Mouse (Mus musculus): ENCODE measurements around the gene 1700088E04Rik. TPM values are rescaled to one million over a fixed set of nuclear protein-coding genes. Genes with fewer than 3 reads are reported as not detected.
A peak's percentile ranks its signal among the peaks of the same experiment; 100 is the strongest.

1700088E04Rik gene
- polyA plus RNA-seq, 1 experiment from 2014 or later = 8.1 TPM

DNA sequence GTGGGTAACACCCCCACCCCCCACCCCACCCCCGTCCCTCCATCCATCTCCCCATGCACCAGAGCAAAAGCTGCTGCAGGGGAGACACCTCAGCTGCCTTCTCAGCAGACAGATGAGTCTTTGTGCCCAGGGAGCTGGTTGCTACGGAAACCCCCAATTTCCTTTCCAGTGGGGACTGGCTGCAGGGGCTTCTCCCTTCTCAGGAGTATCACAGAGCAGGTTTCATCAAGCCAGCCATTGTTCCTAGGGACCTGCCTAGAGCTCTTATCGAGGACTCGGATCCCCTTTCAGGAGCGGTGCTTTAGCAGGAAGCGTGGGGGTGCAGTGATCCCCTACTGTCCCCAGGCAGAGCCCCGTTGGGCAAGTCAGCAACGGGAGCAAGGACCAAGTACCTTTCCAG, 10.8 kb upstream of the 1700088E04Rik start:
- ATAC-seq (replicated peaks; ENCODE audit: insufficient number of reproducible peaks, insufficient read depth, low FRiP score, low read depth) = no peak
- 75% methylated on average over 8 of the region's 8 CpGs for WGBS
- Histone ChIP-seq H3K9ac (no peak overlapping the region), H3K9me3 (replicated peaks) (no peaks in the 10 kb centered on the region), H3K27ac (no peak overlapping the region), H3K4me3 (no peak overlapping the region), H3K4me2 (no peak overlapping the region), H3K36me3 (peaks cover 40% of the 10 kb centered on the region), H3K27me3 (peaks cover 8% of the 10 kb centered on the region), H3K4me1 (replicated peaks) (peaks cover 11% of the 10 kb centered on the region)

DNA sequence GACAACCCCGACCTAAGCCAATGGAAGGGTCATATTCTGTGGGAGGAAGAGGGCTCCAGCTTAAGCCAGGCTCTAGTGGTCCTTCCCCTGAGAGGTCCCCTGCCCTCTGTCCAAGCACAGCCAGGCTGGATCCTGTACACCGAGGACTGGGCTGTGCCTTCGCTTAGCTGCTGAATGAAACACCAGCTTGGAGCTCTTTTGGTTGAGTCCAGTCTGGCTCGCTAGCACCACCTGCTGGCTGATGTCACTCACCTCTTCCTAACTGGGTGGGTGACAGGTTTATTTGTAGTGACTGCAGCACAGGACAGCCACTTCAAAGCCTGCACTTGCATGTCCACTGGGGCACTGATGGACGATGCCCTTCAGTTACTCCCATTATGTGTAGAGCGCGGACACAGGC, 7.5 kb upstream of the 1700088E04Rik start:
- Histone ChIP-seq H3K27me3 (no peaks in the 10 kb centered on the region), H3K9me3 (replicated peaks) (no peaks in the 10 kb centered on the region), H3K4me2 (no peak overlapping the region), H3K4me3 (no peak overlapping the region), H3K4me1 (replicated peaks) (peaks cover 2% of the 10 kb centered on the region; the same call in 1 of the 2 replicates), H3K36me3 (peaks cover 65% of the 10 kb centered on the region), H3K27ac (no peak overlapping the region), H3K9ac (no peak overlapping the region)
- 0 out of 2 replicates have a peak, but pooled peaks have one; percentile 45 for ATAC-seq (replicated peaks; ENCODE audit: insufficient number of reproducible peaks, insufficient read depth, low FRiP score, low read depth)
- 51% methylated on average over 7 of the region's 7 CpGs for WGBS

DNA sequence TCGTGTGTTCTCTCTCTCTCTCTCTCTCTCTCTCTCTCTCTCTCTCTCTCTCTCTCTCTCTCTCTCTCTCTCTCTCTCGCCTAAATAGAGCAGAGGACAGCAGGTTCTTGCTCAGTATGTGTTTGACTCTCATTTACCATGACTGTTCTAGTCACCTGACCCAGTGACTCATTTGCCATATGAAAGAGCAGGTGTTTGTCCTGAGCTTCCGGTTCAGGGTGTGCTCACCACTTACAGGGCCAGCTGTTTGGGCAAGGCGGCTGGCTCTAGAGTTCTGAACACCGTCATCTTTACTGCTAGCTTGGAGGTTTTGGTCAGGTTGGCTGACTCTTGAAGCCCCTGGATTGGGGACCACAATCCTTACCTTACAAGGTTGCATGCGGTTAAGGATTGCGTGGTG, 4.5 kb upstream of the 1700088E04Rik start:
- no peak overlapping the region for H3K9ac ChIP-seq
- peaks cover 20% of the 10 kb centered on the region for H3K4me1 ChIP-seq (replicated peaks)
- H3K27me3 ChIP-seq = no peaks in the 10 kb centered on the region
- 86% methylated on average over 7 of the region's 7 CpGs for WGBS
- no peaks in the 10 kb centered on the region for H3K9me3 ChIP-seq (replicated peaks)
- no peak overlapping the region for H3K27ac ChIP-seq
- H3K4me3 ChIP-seq = no peak overlapping the region
- ATAC-seq (replicated peaks; ENCODE audit: insufficient number of reproducible peaks, insufficient read depth, low FRiP score, low read depth) = no peak
- no peak overlapping the region for H3K4me2 ChIP-seq
- H3K36me3 ChIP-seq = peaks cover 50% of the 10 kb centered on the region

DNA sequence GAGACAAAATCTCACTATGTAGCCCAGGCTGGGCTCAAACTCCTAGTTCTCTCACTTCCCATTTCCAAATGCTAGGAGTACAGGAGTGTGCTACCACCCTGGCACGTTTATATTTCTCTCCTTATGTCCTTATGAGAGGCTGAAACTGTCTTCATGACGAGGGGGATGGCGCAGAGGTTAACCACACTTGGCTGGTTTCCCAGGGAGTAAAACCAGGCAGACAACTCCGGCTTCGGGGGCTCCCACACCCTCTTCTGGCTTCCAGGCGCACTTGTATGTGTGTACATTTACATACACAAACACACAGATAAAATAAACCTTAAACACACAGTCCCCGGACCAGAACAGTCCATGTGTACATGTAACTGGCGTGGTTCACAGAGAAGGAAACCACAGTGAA, 3.0 kb upstream of the 1700088E04Rik start:
- no peaks in the 10 kb centered on the region for H3K9me3 ChIP-seq (replicated peaks)
- H3K4me1 ChIP-seq (replicated peaks) = peaks cover 22% of the 10 kb centered on the region
- peaks cover 39% of the 10 kb centered on the region for H3K36me3 ChIP-seq
- no peak overlapping the region for H3K4me2 ChIP-seq
- no peaks in the 10 kb centered on the region for H3K27me3 ChIP-seq
- no peak overlapping the region for H3K9ac ChIP-seq
- no peak for ATAC-seq (replicated peaks; ENCODE audit: insufficient number of reproducible peaks, insufficient read depth, low FRiP score, low read depth)
- 60% methylated on average over 8 of the region's 8 CpGs for WGBS
- H3K4me3 ChIP-seq = no peak overlapping the region
- H3K27ac ChIP-seq = no peak overlapping the region

DNA sequence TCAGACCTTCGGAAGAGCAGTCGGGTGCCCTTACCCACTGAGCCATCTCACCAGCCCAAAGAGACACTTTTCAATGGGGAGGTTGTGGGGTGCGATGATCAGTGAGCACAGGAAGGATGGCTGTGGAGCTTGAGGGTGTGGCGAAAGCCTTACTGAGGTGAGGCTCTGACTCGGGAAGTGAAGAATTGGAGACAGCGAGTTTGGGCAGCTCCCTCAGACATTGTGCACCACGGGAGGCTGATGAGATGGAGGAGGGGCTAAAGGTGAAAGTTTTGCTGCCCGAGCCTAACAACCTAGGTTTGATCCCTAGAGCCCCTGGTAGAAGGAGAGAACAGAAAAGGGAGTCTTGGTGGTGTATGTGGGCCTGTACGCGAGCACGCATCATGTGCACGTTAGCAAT, 2.3 kb upstream of the 1700088E04Rik start:
- H3K4me3 ChIP-seq = no peak overlapping the region
- WGBS = 87% methylated on average over 12 of the region's 12 CpGs
- no peak overlapping the region for H3K9ac ChIP-seq

DNA sequence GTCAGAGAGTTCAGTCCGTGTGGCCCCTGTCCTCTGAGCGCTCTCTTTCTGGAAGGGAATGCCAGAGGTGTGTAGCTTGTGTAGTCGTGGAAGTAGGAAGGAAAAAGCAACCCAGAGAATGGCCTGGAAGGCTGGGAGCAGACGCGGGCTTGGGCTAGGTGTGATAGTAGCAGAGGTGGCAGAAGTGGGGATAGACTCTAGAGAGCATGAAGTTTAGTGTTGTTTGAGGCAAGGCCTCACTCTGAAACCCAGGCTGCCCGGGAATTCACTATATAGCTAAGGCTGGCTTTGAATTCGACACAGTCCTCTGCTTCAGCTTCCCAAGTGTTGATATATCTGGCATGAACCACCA, 489 bp upstream of the 1700088E04Rik start:
- H3K9ac ChIP-seq = peak overlapping the region; percentile 84
- WGBS = 2% methylated on average over 7 of the region's 7 CpGs
- H3K36me3 ChIP-seq = peaks cover 21% of the 10 kb centered on the region
- H3K27me3 ChIP-seq = no peaks in the 10 kb centered on the region
- peak overlapping the region; percentile 84 for H3K4me3 ChIP-seq
- H3K4me1 ChIP-seq (replicated peaks) = peaks cover 23% of the 10 kb centered on the region
- no peaks in the 10 kb centered on the region for H3K9me3 ChIP-seq (replicated peaks)
- ATAC-seq (replicated peaks; ENCODE audit: insufficient number of reproducible peaks, insufficient read depth, low FRiP score, low read depth) = no peak
- peak overlapping the region; percentile 93 for H3K4me2 ChIP-seq
- H3K27ac ChIP-seq = peak overlapping the region; percentile 52

More for the DNA sequence above, 2.3 kb upstream of the 1700088E04Rik start:
- Histone ChIP-seq H3K4me1 (replicated peaks) (peaks cover 20% of the 10 kb centered on the region), H3K4me2 (no peak overlapping the region), H3K9me3 (replicated peaks) (no peaks in the 10 kb centered on the region), H3K27me3 (no peaks in the 10 kb centered on the region), H3K36me3 (peaks cover 37% of the 10 kb centered on the region), H3K27ac (no peak overlapping the region)
- no peak for ATAC-seq (replicated peaks; ENCODE audit: insufficient number of reproducible peaks, insufficient read depth, low FRiP score, low read depth)

DNA sequence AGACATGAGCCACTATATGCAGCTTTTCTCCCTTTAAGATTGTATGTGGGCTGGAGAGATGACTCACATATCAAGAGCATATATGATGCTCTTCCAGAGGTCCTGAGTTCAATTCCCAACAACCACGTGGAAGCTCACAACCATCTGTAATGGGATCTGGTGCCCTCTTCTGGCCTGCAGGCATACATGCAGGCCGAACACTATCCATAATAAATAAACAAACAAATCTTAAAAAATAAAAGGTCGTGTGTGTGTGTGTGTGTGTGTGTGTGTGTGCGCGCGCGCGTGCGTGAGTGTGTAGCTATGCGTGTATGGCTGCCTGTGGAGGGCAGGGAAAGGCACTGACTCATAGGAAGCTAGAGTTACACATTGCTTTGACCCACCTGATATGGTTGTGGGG, 1.4 kb downstream of the 1700088E04Rik start:
- H3K9ac ChIP-seq = no peak overlapping the region
- no peak overlapping the region for H3K4me3 ChIP-seq
- H3K9me3 ChIP-seq (replicated peaks) = no peaks in the 10 kb centered on the region
- peaks cover 23% of the 10 kb centered on the region for H3K4me1 ChIP-seq (replicated peaks)
- H3K27ac ChIP-seq = no peak overlapping the region
- no peak for ATAC-seq (replicated peaks; ENCODE audit: insufficient number of reproducible peaks, insufficient read depth, low FRiP score, low read depth)
- 54% methylated on average over 10 of the region's 10 CpGs for WGBS
- no peak overlapping the region for H3K4me2 ChIP-seq
- H3K27me3 ChIP-seq = no peaks in the 10 kb centered on the region
- H3K36me3 ChIP-seq = peaks cover 6% of the 10 kb centered on the region

DNA sequence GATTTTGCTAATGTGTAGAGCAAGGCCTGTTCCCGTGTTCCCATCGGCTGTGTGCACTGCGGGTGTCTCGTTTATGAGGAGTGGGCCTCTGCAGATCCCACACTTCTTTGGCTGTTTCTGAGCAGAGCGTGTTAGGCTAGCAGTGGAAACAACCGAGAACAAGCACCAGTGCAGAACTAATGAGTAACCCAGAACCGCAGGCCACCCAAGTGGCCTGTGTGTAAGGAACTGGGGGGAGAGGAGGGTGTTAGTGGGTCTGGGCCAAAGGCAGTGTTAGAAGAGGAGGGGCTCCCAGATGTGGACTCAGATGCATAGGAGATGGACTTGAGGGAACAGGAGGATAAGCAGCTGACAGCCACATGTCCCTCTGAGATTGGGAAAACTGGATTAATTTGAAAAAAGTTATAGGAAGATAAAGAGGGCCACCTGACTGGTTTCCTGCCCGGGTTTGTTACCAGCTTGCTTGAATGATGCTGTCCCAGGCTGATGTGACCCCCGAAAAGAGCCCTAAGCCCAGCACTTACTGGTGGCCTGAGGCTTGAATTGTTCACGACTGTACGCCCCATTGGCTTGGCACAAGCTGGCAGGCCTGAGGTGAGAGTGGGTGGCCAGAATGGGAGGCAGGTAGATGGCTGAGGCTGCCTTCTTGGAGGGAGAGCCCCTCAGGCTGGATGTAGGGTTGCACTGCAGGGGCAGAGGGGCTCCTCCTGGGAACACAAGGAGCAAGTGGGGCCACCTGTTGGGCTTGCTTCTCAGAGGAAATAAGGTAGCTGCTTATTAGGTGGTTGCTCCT, 5.1 kb downstream of the 1700088E04Rik start:
- Histone ChIP-seq H3K27me3 (no peaks in the 10 kb centered on the region), H3K27ac (no peak overlapping the region), H3K4me2 (no peak overlapping the region), H3K9ac (no peak overlapping the region), H3K36me3 (peaks cover 40% of the 10 kb centered on the region), H3K4me1 (replicated peaks) (peaks cover 17% of the 10 kb centered on the region), H3K4me3 (no peak overlapping the region), H3K9me3 (replicated peaks) (no peaks in the 10 kb centered on the region)
- no peak for ATAC-seq (replicated peaks; ENCODE audit: insufficient number of reproducible peaks, insufficient read depth, low FRiP score, low read depth)
- WGBS = 75% methylated on average over 11 of the region's 11 CpGs

DNA sequence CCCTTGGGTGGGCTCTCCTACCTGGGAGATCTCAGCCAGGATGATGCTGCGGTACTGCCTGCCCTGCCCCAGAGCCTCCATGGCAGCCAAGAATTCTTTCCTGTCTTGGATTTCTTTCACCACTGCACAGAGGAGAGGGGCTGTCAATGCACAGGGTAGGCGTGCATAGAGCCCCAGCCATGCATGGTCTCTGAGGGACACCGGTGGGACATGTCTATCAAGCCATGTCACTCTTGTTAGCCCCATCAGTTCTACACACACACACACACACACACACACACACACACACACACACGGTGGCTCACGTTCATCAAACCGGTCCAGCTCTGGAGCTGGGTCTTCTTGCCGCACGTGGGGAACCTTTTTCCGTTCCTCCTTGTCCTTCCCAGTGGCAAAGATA, 5.7 kb downstream of the 1700088E04Rik start:
- WGBS = 79% methylated on average over 9 of the region's 9 CpGs

DNA sequence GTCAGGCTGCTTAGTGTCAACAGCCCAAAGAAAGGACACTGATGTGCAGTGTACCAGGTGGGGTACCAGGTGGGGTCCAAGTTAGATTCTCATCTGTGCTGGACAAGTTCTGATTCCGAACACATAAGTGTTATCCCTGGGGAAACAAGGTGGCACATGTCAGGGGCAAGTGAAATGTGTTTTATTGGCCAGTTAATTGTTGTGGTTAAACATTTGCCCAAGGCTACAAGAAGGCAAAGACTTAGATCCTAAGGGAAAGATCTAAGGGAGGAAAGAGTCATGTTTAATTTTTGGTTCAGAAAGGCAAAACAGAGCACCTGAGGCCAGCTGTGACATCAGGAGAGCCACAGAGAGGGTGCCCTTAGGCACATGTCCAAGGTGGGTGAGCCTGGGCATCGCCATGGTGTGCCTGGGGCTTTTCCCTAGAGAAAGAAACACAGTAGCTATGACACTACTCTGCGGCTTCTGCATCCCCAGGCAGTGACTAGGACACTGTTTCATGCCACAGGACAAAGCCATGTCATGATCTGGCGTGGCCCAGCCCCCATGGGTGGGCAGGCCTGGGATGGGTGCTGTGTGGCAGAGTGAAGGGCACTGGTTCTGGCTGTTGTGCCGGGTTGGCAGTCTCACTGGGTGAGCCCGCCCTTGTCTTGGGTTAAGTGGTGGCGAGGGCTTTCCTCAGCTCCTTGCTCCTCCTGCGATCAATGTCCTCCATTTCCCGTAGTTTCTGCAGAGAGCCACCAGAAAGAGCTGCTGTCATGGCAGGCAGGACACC, 6.4 kb downstream of the 1700088E04Rik start:
- Histone ChIP-seq H3K36me3 (peaks cover 53% of the 10 kb centered on the region), H3K4me1 (replicated peaks) (peaks cover 23% of the 10 kb centered on the region), H3K4me2 (no peak overlapping the region), H3K27ac (no peak overlapping the region), H3K4me3 (no peak overlapping the region), H3K9ac (no peak overlapping the region), H3K27me3 (no peaks in the 10 kb centered on the region), H3K9me3 (replicated peaks) (no peaks in the 10 kb centered on the region)
- no peak for ATAC-seq (replicated peaks; ENCODE audit: insufficient number of reproducible peaks, insufficient read depth, low FRiP score, low read depth)
- WGBS = 80% methylated on average over 9 of the region's 9 CpGs

More for the DNA sequence above, 5.7 kb downstream of the 1700088E04Rik start:
- H3K36me3 ChIP-seq = peaks cover 47% of the 10 kb centered on the region
- no peak overlapping the region for H3K4me2 ChIP-seq
- no peaks in the 10 kb centered on the region for H3K27me3 ChIP-seq
- H3K4me3 ChIP-seq = no peak overlapping the region
- ATAC-seq (replicated peaks; ENCODE audit: insufficient number of reproducible peaks, insufficient read depth, low FRiP score, low read depth) = no peak
- no peaks in the 10 kb centered on the region for H3K9me3 ChIP-seq (replicated peaks)
- H3K4me1 ChIP-seq (replicated peaks) = peaks cover 19% of the 10 kb centered on the region
- no peak overlapping the region for H3K27ac ChIP-seq
- no peak overlapping the region for H3K9ac ChIP-seq

DNA sequence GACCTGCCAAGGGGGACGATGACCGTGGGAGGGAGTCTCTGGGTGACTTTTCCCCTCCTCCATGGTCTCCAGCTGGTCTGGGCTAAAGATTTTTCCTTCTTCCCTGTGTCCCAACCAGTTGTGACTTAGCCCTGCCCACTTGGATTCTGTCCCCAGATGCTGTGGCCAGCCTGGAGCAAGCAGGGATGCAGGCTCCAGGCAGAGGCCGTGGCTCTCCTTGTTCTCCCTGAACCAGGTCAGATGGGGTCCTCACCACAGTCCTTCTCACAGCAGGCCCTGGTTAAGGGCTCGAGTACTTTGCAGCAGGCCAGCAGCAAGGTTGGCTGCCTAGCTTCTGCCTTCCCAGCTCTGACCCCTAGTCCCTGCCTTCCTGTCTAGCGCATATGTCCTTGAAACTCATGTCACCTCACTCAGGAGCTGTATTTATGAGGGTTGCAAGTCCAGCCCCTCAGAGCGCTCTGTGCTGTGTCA, 7.8 kb downstream of the 1700088E04Rik start:
- no peak overlapping the region for H3K27ac ChIP-seq
- ATAC-seq (replicated peaks; ENCODE audit: insufficient number of reproducible peaks, insufficient read depth, low FRiP score, low read depth) = no peak
- H3K9ac ChIP-seq = no peak overlapping the region
- H3K4me2 ChIP-seq = no peak overlapping the region
- H3K4me1 ChIP-seq (replicated peaks) = peaks cover 23% of the 10 kb centered on the region
- H3K4me3 ChIP-seq = no peak overlapping the region
- WGBS = 78% methylated on average over 6 of the region's 6 CpGs
- H3K9me3 ChIP-seq (replicated peaks) = no peaks in the 10 kb centered on the region
- peaks cover 65% of the 10 kb centered on the region for H3K36me3 ChIP-seq
- H3K27me3 ChIP-seq = no peaks in the 10 kb centered on the region

Measured in heart, embryonic 15.5 days (tissue).